Mouse (Mus musculus) cortical plate, adult 2 months (tissue): ENCODE measurements at regions not wholly inside any gene's neighbourhood (a gene's known extent, or its start where the extent isn't known, plus 50 kb on each side); places are given as distances from the start of the nearest gene placed in this dataset.
"Not testable (repeated sequence)": the region's sequence is repeated elsewhere in the genome, so short reads cannot be mapped to it uniquely, and the experiment has no call there.

ENCODE experiments used
- H3K27ac ChIP-seq: fragments of 200-500 bp; 2 replicates; pipeline ENCODE4 v1.5.1; 2012; ENCODE audit warnings: low read length, control low read depth, inconsistent platforms; ENCODE audit not compliant: insufficient read depth
- H3K4me1 ChIP-seq: fragments of 200-500 bp; 2 replicates; pipeline ENCODE4 v1.6.1; 2011; ENCODE audit warnings: low read length; ENCODE audit not compliant: control insufficient read depth, insufficient read depth
- H3K4me3 ChIP-seq: fragments of 200-500 bp; 2 replicates; pipeline ENCODE4 v1.5.1; 2011; ENCODE audit warnings: mild to moderate bottlenecking, low read length, control low read depth; ENCODE audit not compliant: insufficient read depth
- CTCF ChIP-seq: fragments of 200-500 bp; IDR thresholded peaks from 2 replicates; pipeline ENCODE4 v1.5.1; 2011; ENCODE audit warnings: mild to moderate bottlenecking, control low read depth, low read length; ENCODE audit not compliant: insufficient read depth; ENCODE audit errors: extremely low read depth
- POLR2A ChIP-seq: fragments of 200-500 bp; IDR thresholded peaks from 2 replicates; pipeline ENCODE4 v1.6.1; 2011; ENCODE audit warnings: mild to moderate bottlenecking, low read length, control low read depth; ENCODE audit not compliant: insufficient read depth; ENCODE audit errors: extremely low read depth

- H3K27ac ChIP-seq: no peak overlapping the region
- no peaks in the 10 kb centered on the region for H3K4me1 ChIP-seq
- TF ChIP-seq POLR2A (no peak), CTCF (no peak)
Measured at GRCm38 (mm10) chr1:161649387-161649786, 138.9 kb downstream of the Fasl start.

GRCm38 (mm10) chr1:161632098-161632497, 137.6 kb downstream of the Tnfsf18 start:
- Histone ChIP-seq H3K4me1 (no peaks in the 10 kb centered on the region), H3K27ac (no peak overlapping the region), H3K4me3 (no peak overlapping the region)
- TF ChIP-seq POLR2A: no peak
- TF ChIP-seq CTCF: no peak

More at GRCm38 (mm10) chr1:161649387-161649786, 138.9 kb downstream of the Fasl start:
- no peak overlapping the region for H3K4me3 ChIP-seq

GRCm38 (mm10) chr1:161621291-161621690, 126.8 kb downstream of the Tnfsf18 start:
- Histone ChIP-seq H3K4me3 (no peak overlapping the region), H3K4me1 (no peaks in the 10 kb centered on the region), H3K27ac (no peak overlapping the region)
- TF ChIP-seq POLR2A: no peak
- no peak for TF ChIP-seq CTCF

GRCm38 (mm10) chr1:161614091-161614490, 119.6 kb downstream of the Tnfsf18 start:
- H3K4me1 ChIP-seq, H3K4me3 ChIP-seq, H3K27ac ChIP-seq: not testable (repeated sequence)

GRCm38 (mm10) chr1:161613658-161614057, 119.2 kb downstream of the Tnfsf18 start:
- not testable (repeated sequence) for H3K4me3 ChIP-seq, H3K4me1 ChIP-seq, H3K27ac ChIP-seq

- TF ChIP-seq POLR2A: no peak
- TF ChIP-seq CTCF: no peak
- no peaks in the 10 kb centered on the region for H3K4me1 ChIP-seq
- H3K4me3 ChIP-seq: no peak overlapping the region
- no peak overlapping the region for H3K27ac ChIP-seq
Measured at GRCm38 (mm10) chr1:161607446-161607845, 113.0 kb downstream of the Tnfsf18 start.

GRCm38 (mm10) chr1:161602150-161602549, 107.7 kb downstream of the Tnfsf18 start:
- Histone ChIP-seq H3K4me1 (no peaks in the 10 kb centered on the region), H3K27ac (no peak overlapping the region), H3K4me3 (no peak overlapping the region)
- TF ChIP-seq CTCF: no peak
- no peak for TF ChIP-seq POLR2A

- TF ChIP-seq POLR2A (no peak), CTCF (no peak)
- Histone ChIP-seq H3K4me3 (no peak overlapping the region), H3K27ac (no peak overlapping the region), H3K4me1 (no peaks in the 10 kb centered on the region)
Measured at GRCm38 (mm10) chr1:161601167-161601566, 106.7 kb downstream of the Tnfsf18 start.

GRCm38 (mm10) chr1:161598167-161598566, 103.7 kb downstream of the Tnfsf18 start:
- no peak overlapping the region for H3K4me3 ChIP-seq
- no peak overlapping the region for H3K27ac ChIP-seq
- H3K4me1 ChIP-seq: no peaks in the 10 kb centered on the region
- no peak for TF ChIP-seq CTCF
- no peak for TF ChIP-seq POLR2A

GRCm38 (mm10) chr1:161576530-161576929, 82.1 kb downstream of the Tnfsf18 start:
- H3K4me1 ChIP-seq: no peaks in the 10 kb centered on the region
- no peak overlapping the region for H3K27ac ChIP-seq
- TF ChIP-seq CTCF (no peak), POLR2A (no peak)
- no peak overlapping the region for H3K4me3 ChIP-seq

GRCm38 (mm10) chr1:161575939-161576338, 81.5 kb downstream of the Tnfsf18 start:
- H3K27ac ChIP-seq: no peak overlapping the region
- H3K4me3 ChIP-seq: no peak overlapping the region
- no peaks in the 10 kb centered on the region for H3K4me1 ChIP-seq
- TF ChIP-seq CTCF (no peak), POLR2A (no peak)
